Mouse (Mus musculus) CD4-positive naive resting alpha-beta T cell, adult 76 days (primary cell): ENCODE measurements around the gene Dnah7b. TPM values are rescaled to one million over a fixed set of nuclear protein-coding genes. Genes with fewer than 3 reads are reported as not detected.

ENCODE experiments used
- total RNA-seq: library from RNA; stranded (reverse); gene quantifications from one replicate; pipeline ENCODE4 v1.2.4, GENCODE M21; 2023

Gene Dnah7b
- total RNA-seq: 1.5 TPM

GRCm38 (mm10) chr1:46066015-46066414, at the start of gene Dnah7b:
Gene Dnah7b (plus strand): TSS chr1:46066315.

Other genes starting within 250 kb of the Dnah7b start
- gene Gm5269, start 176.0 kb upstream of the Dnah7b start, total RNA-seq: not detected
- 8.9 TPM for gene Slc40a1, start 139.8 kb upstream of the Dnah7b start, total RNA-seq